Mouse (Mus musculus) cerebral cortex, adult 2 months (tissue): ENCODE data around the gene Zfp986.

Experiments used
- WGBS: fragments of 180-500 bp; shearing (Covaris S2); methylation state at CpG from one replicate; pipeline ENCODE4 v1.1.7; 2018; 5-methylcytosine and 5-hydroxymethylcytosine counted together

The Zfp986 gene

GRCm38 (mm10) chr4:145868494-145868893 is at the start of gene Zfp986:
Gene Zfp986 (plus strand): TSS chr4:145868794.
- WGBS, result 70% methylated on average over 3 of the region's 3 CpGs

- WGBS, result no CpG with 5 or more reads among the region's 2 CpGs
These were observed 48.6 kb upstream of the Zfp986 start for GRCm38 (mm10) chr4:145819946-145820345.

DNA sequence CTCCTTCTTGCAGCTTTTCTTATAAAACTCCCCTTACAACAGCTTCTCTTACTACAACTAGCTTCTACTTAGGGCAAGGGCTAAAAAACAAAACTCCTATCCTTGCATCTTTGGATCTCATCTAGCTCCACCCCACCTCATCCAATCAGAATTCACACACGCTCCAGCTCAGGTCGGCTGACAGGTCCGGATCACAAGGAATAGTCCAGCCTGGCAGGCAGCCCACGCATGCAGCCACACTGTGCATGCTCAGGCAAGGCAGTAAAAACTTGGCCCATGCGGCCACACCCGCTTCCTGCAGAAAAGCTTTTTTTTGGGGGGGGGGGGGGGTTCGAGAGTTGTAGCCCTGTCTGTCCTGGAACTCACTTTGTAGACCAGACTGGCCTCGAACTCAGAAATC is 43.0 kb upstream of the Zfp986 start:
- WGBS, result 90% methylated on average over 4 of the region's 8 CpGs

DNA sequence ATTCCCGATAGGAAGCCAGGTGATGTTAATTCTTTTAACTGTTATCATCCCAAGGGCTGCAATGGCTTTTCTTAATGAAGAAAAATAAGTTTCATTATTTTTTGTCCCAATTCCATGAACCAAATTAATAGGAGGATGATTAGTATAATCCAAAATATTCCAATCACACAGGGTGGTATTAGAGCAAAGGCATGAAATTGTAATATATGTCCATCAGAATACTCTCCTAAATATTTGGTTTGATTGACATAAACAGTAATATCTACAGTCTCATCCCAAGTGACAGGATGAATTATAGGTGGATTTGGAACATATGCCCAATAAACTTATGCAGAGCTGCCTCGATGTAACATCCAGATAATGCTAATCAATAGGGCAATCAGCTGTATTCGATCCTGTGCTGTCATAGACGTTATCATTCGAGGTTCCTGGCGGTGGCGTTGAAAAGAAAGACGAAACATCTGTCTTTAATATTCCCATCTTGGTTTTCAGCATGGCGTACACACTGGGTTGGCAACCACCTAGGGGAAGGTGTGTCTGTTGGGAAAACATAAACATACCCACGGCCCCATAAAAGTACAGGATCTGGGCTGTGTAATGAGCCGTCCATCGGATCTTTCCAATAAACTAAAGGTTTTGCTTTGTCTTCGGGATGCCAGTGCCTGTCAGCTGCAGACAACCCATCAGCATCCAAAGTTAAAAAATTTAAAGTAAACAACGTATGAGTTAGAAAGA is 37.1 kb upstream of the Zfp986 start:
- WGBS, result 91% methylated on average over 1 of the region's 14 CpGs

DNA sequence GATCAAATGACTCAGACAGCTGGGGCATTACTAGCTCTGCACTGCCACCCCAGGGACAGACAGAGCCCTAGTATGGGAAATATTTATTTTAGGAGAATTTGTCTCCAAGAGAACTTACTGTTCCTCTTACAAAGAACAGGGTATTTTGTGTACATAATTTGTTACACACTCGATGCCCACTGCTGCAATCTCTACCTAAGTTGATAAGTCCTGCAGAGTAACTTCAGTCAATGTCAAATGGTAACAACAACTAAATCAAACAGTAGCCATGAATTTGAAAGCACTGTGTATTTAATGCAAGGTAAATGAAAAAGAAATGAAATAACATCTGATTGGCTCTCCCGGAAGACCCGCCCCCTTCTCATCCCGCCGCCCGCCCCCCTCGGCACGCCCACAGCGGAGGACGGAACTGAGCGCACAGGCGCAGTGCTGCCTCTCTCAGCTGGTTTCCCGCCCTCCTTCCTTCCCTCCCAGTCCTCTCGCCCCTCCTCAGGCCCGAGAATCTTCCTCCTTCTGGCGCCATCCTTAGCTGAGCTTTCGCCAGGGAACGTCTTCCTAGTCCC is 32.2 kb upstream of the Zfp986 start:
- WGBS, result 81% methylated on average over 5 of the region's 18 CpGs

DNA sequence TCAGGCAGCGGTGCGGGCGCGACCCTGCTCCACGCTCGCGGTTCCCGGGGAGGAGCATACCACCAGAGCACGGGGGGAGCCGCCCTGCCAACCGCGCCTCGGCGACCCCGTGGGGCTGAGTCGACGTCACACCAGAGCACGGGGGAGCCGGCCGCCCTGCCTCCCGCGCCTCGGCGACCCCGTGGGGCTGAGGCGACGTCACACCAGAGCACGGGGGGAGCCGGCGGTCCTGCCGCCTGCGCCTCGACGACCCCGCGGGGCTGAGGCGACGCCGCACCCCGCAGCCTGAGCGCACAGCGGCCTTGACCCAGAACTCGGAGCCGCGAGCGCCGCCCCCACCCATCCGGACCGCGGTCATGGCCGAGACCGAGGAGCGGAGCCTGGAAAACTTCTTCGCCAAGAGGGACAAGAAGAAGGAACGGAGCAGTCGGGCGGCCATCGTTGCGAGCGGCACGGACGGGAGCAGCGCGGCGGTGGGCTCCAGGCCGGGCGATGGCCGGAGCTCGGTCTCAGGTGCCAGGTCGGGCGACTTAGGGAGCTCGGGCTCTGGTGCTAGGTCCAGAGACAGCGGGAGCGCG is 31.6 kb upstream of the Zfp986 start:
- WGBS, result 65% methylated on average over 56 of the region's 75 CpGs

GRCm38 (mm10) chr4:145848183-145848890 is 20.3 kb upstream of the Zfp986 start:
- WGBS, result 69% methylated on average over 4 of the region's 4 CpGs

DNA sequence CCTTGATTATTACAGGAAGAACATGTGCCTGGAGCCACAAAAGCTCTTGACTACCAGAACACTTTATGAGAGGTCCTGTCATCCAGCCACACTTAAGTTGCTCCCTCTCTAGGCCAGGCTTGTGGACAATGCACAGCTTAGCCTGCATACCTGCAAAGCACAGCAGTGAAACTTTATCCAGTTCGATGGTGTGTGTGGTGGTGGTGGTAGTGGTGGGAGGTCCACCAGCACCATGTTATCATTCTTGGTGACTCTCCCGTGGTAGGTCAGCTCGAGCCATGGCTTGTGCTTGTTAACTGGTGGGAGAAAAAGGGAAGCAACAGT is 19.7 kb upstream of the Zfp986 start:
- WGBS, result 66% methylated on average over 3 of the region's 3 CpGs

DNA sequence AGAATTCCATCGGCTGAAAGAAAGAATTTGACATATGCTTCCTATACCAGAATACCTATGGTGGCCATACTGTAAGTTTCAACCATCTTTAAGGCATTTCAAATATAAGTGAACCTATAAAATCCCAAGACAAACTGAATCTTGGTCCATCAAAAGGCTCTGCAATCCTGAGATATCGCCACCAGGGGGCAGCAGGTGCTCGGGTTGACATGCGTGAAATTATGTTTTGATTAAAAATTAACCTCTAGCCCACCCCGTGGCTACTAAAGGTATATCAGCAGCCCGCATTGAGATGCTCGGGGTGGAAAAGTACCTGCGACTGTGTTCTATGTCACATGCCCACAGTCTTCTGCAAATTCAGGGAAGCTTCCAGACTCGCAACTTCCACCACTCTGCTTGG is 17.2 kb upstream of the Zfp986 start:
- 69% methylated on average over 8 of the region's 9 CpGs for WGBS

- 81% methylated on average over 8 of the region's 8 CpGs for WGBS
These were observed 4.7 kb upstream of the Zfp986 start for GRCm38 (mm10) chr4:145863872-145864271.
